ENCODE assay signal across 29 mouse cellular contexts in genomic region chr3:99227807-99228206, GRCm38 (mm10). TPM values are rescaled to one million over a fixed set of nuclear protein-coding genes. Genes with fewer than 3 reads are reported as not detected.
"Had no signal": no experiment of that assay in that cellular context is flagged by ENCODE, and none has a peak within 500 bp of the region (broad histone marks: within the 10 kb centered on the region; RNA-seq: fewer than 3 reads in every experiment).

No protein-coding gene starts in this region.

- H3K4me2 ChIP-seq: heart, embryonic 13.5 days; heart, embryonic 15.5 days; hindbrain, embryonic 13.5 days; hindbrain, embryonic 15.5 days; limb, embryonic 12.5 days; liver, embryonic 11.5 days; liver, embryonic 13.5 days; liver, embryonic 15.5 days had no signal

- ATAC-seq: hindbrain, postnatal 0 days; liver, postnatal 0 days had no signal

- H3K9me3 ChIP-seq: heart, embryonic 13.5 days; heart, embryonic 15.5 days; hindbrain, embryonic 13.5 days; hindbrain, embryonic 15.5 days; limb, embryonic 10.5 days; limb, embryonic 12.5 days; liver, embryonic 13.5 days; liver, embryonic 15.5 days had no signal

- H3K27ac ChIP-seq: heart, adult 2 months; heart, embryonic 13.5 days; heart, embryonic 15.5 days; hindbrain, embryonic 13.5 days; hindbrain, embryonic 15.5 days; hindbrain, postnatal 0 days; left cerebral cortex, adult 2 months; limb, embryonic 10.5 days; limb, embryonic 12.5 days; liver, embryonic 13.5 days; liver, embryonic 15.5 days had no signal

- H3K36me3 ChIP-seq: heart, embryonic 13.5 days; heart, embryonic 15.5 days; hindbrain, embryonic 13.5 days; hindbrain, embryonic 15.5 days; limb, embryonic 10.5 days; limb, embryonic 12.5 days; liver, embryonic 13.5 days; liver, embryonic 15.5 days had no signal

- H3K9ac ChIP-seq: heart, embryonic 13.5 days; heart, embryonic 15.5 days; hindbrain, embryonic 13.5 days; hindbrain, embryonic 15.5 days; limb, embryonic 12.5 days; liver, embryonic 13.5 days; liver, embryonic 15.5 days; liver, postnatal 0 days had no signal

- DNase-seq: gastrocnemius, postnatal 14 days; gastrocnemius, postnatal 36 days; heart, adult 11 months; heart, adult 2 months; heart, postnatal 14 days; heart, postnatal 36 days; kidney, adult 18-20 months; kidney, adult 8-10 months; kidney, postnatal 10 days; kidney, postnatal 25 days; layer of hippocampus, adult 9-11 months; layer of hippocampus, postnatal 36 days; liver; liver, embryonic 13.5 days; liver, postnatal 0 days had no signal

- H3K4me3 ChIP-seq: heart, adult 2 months; heart, embryonic 13.5 days; heart, embryonic 15.5 days; hindbrain, embryonic 13.5 days; hindbrain, embryonic 15.5 days; left cerebral cortex, adult 2 months; limb, embryonic 10.5 days; limb, embryonic 12.5 days; liver, embryonic 13.5 days; liver, embryonic 15.5 days had no signal

- H3K4me1 ChIP-seq: heart, embryonic 13.5 days; heart, embryonic 15.5 days; hindbrain, embryonic 13.5 days; hindbrain, embryonic 15.5 days; limb, embryonic 10.5 days; liver, embryonic 13.5 days; liver, embryonic 15.5 days had no signal

RNA-seq across cellular contexts. Expression of gene Tbx15, which starts 12.4 kb away (rescaled TPM):
- total RNA-seq: hematopoietic stem cell, adult 5-6 weeks had no signal
- polyA plus RNA-seq: intestine, embryonic 14.5 days; kidney, embryonic 14.5 days; large intestine, adult 2 months had no signal
